Mouse (Mus musculus) E14TG2a.4 (cell line): ENCODE measurements around the gene Ptprm.

Source experiments
- CTCF ChIP-seq: conservative IDR thresholded peaks from 2 replicates; pipeline ENCODE4 v1.5.1; 2014; ENCODE audit warnings: low read length
- POU5F1 ChIP-seq: IDR thresholded peaks from 2 replicates; pipeline ENCODE4 v1.6.1; 2014; ENCODE audit warnings: low read length, borderline replicate concordance

DNA sequence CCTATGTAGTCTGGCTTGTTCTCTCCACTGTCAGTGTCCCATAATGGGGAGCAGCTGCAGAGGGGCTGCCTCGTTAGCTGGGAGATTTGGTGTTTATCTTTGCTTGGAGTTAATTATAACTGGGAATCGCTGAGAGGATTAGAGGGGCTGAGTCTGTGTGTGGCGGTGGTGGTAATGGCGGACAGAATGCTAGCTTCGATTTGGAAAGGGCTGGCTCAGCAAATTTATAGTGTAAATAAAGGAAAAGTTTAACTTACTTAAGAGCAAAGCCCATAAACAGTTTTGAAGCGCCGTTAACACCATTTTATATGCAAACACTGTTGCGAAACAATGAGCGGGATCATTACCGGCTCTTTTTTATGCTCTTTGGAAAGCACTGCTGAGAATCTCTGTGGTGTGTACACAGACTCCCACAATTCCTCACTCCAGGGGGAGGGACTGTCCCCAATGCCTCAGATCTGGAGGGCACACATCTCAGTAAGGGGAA is 597.2 kb downstream of the Ptprm start:
- TF ChIP-seq CTCF, result no peak
- TF ChIP-seq POU5F1, result no peak
